Mouse (Mus musculus) forebrain, embryonic 13.5 days (tissue): Measurements from ENCODE around the gene Tmem219. TPM values are rescaled to one million over a fixed set of nuclear protein-coding genes. Genes with fewer than 3 reads are reported as not detected.
A peak's percentile ranks its signal among the peaks of the same experiment; 100 is the strongest.

Source experiments
- ATAC-seq: fragments of 200-750 bp; cut with Nextera tagmentation; 2 replicates; pipeline ENCODE4 v1.8.0; 2017
- H3K27ac ChIP-seq: fragments of 300-500 bp; sonication (generic); 2 replicates; pipeline ENCODE4 v1.5.1; 2015; ENCODE audit warnings: inconsistent platforms, mild to moderate bottlenecking, moderate library complexity
- H3K27me3 ChIP-seq: fragments of 300-500 bp; sonication (generic); 2 replicates; pipeline ENCODE4 v1.6.1; 2015; ENCODE audit warnings: mild to moderate bottlenecking, inconsistent platforms
- H3K36me3 ChIP-seq: fragments of 300-500 bp; sonication (generic); 2 replicates; pipeline ENCODE4 v1.6.1; 2015; ENCODE audit warnings: mild to moderate bottlenecking, inconsistent platforms; ENCODE audit not compliant: poor library complexity, severe bottlenecking
- H3K4me1 ChIP-seq: fragments of 300-500 bp; sonication (generic); 2 replicates; pipeline ENCODE4 v1.6.1; 2015; ENCODE audit warnings: inconsistent platforms
- H3K4me2 ChIP-seq: fragments of 300-500 bp; sonication (generic); 2 replicates; pipeline ENCODE4 v1.6.1; 2015; ENCODE audit warnings: inconsistent platforms, mild to moderate bottlenecking, moderate library complexity
- H3K4me3 ChIP-seq: fragments of 300-500 bp; sonication (generic); 2 replicates; pipeline ENCODE4 v1.5.1; 2015; ENCODE audit warnings: mild to moderate bottlenecking, inconsistent platforms
- H3K9ac ChIP-seq: fragments of 300-500 bp; sonication (generic); 2 replicates; pipeline ENCODE4 v1.6.1; 2015; ENCODE audit warnings: mild to moderate bottlenecking, inconsistent platforms
- H3K9me3 ChIP-seq: fragments of 300-500 bp; sonication (generic); replicated peaks from 2 replicates; pipeline ENCODE4 v1.6.1; 2016; ENCODE audit warnings: inconsistent platforms
- WGBS: fragments of 180-500 bp; shearing (Covaris S2); methylation state at CpG from one replicate; pipeline ENCODE4 v1.1.7; 2015; 5-methylcytosine and 5-hydroxymethylcytosine counted together
- polyA plus RNA-seq: library from polyadenylated mRNA; unstranded; fragments of >200 nt; fragmentation: Nextera tagmentation; extraction: Ambion mirVana; gene quantifications from 2 replicates; pipeline ENCODE4 v1.2.1, GENCODE M21; 2015

Gene Tmem219
- 30.5 and 35.3 TPM in 2 replicates for polyA plus RNA-seq

GRCm38 (mm10) chr7:126922624-126923060 lies at the start of gene Tmem219:
Gene Tmem219 (minus strand): TSS chr7:126922917.
- peak within 1 kb of the TSS; percentile 51 for H3K9ac ChIP-seq
- peak; percentile 58; the same call in 1 of the 2 replicates for ATAC-seq
- H3K4me3 ChIP-seq, result peak within 1 kb of the TSS; percentile 13

GRCm38 (mm10) chr7:126967361-126967760 lies 44.6 kb upstream of the Tmem219 start:
- no peak overlapping the region for H3K27ac ChIP-seq
- no peak overlapping the region for H3K4me3 ChIP-seq
- peaks cover 47% of the 10 kb centered on the region for H3K36me3 ChIP-seq
- no peaks in the 10 kb centered on the region for H3K4me1 ChIP-seq
- WGBS, result 71% methylated on average over 6 of the region's 6 CpGs
- ATAC-seq, result no peak
- H3K4me2 ChIP-seq, result no peak overlapping the region
- H3K9ac ChIP-seq, result no peak overlapping the region
- H3K27me3 ChIP-seq, result peaks cover 17% of the 10 kb centered on the region
- no peaks in the 10 kb centered on the region for H3K9me3 ChIP-seq

More at GRCm38 (mm10) chr7:126922624-126923060, at the start of gene Tmem219:
- H3K4me2 ChIP-seq, result peak within 1 kb of the TSS; percentile 36
- 12% methylated on average over 5 of the region's 5 CpGs for WGBS
- H3K27ac ChIP-seq, result peak within 1 kb of the TSS; percentile 70
- no peaks in the 10 kb centered on the region for H3K36me3 ChIP-seq
- H3K4me1 ChIP-seq, result peaks cover 12% of the 10 kb centered on the region
- no peaks in the 10 kb centered on the region for H3K9me3 ChIP-seq
- no peaks in the 10 kb centered on the region for H3K27me3 ChIP-seq

- Histone ChIP-seq H3K27ac (no peak overlapping the region), H3K9me3 (no peaks in the 10 kb centered on the region), H3K4me3 (no peak overlapping the region), H3K4me2 (no peak overlapping the region), H3K4me1 (no peaks in the 10 kb centered on the region), H3K9ac (no peak overlapping the region), H3K36me3 (peaks cover 61% of the 10 kb centered on the region), H3K27me3 (peaks cover 25% of the 10 kb centered on the region)
- 50% methylated on average over 3 of the region's 3 CpGs for WGBS
- ATAC-seq, result no peak
Measured at GRCm38 (mm10) chr7:126965568-126965967, 42.9 kb upstream of the Tmem219 start.

GRCm38 (mm10) chr7:126963548-126964286 lies 41.0 kb upstream of the Tmem219 start:
- H3K4me3 ChIP-seq, result no peak overlapping the region
- peaks cover 61% of the 10 kb centered on the region for H3K36me3 ChIP-seq
- ATAC-seq, result 0 out of 2 replicates have a peak, but pooled peaks have one; percentile 36
- H3K9ac ChIP-seq, result no peak overlapping the region
- H3K4me2 ChIP-seq, result no peak overlapping the region
- no peaks in the 10 kb centered on the region for H3K4me1 ChIP-seq
- 28% methylated on average over 19 of the region's 19 CpGs for WGBS
- peaks cover 25% of the 10 kb centered on the region for H3K27me3 ChIP-seq
- no peak overlapping the region for H3K27ac ChIP-seq
- H3K9me3 ChIP-seq, result no peaks in the 10 kb centered on the region

GRCm38 (mm10) chr7:126961965-126962364 lies 39.2 kb upstream of the Tmem219 start:
- Histone ChIP-seq H3K4me3 (no peak overlapping the region), H3K4me1 (no peaks in the 10 kb centered on the region), H3K4me2 (no peak overlapping the region), H3K9ac (no peak overlapping the region), H3K27me3 (peaks cover 25% of the 10 kb centered on the region), H3K36me3 (peaks cover 53% of the 10 kb centered on the region), H3K9me3 (no peaks in the 10 kb centered on the region), H3K27ac (no peak overlapping the region)
- ATAC-seq, result no peak
- 91% methylated on average over 4 of the region's 4 CpGs for WGBS

- 83% methylated on average over 5 of the region's 5 CpGs for WGBS
- Histone ChIP-seq H3K4me3 (no peak overlapping the region), H3K4me2 (no peak overlapping the region), H3K27me3 (peaks cover 25% of the 10 kb centered on the region), H3K9ac (no peak overlapping the region), H3K27ac (no peak overlapping the region), H3K36me3 (peaks cover 53% of the 10 kb centered on the region), H3K4me1 (no peaks in the 10 kb centered on the region), H3K9me3 (no peaks in the 10 kb centered on the region)
- ATAC-seq, result no peak
Measured at GRCm38 (mm10) chr7:126961095-126961494, 38.4 kb upstream of the Tmem219 start.

GRCm38 (mm10) chr7:126959780-126960179 lies 37.1 kb upstream of the Tmem219 start:
- Histone ChIP-seq H3K9me3 (no peaks in the 10 kb centered on the region), H3K36me3 (peaks cover 53% of the 10 kb centered on the region), H3K27ac (no peak overlapping the region), H3K4me1 (no peaks in the 10 kb centered on the region), H3K27me3 (peaks cover 25% of the 10 kb centered on the region), H3K4me3 (no peak overlapping the region), H3K4me2 (no peak overlapping the region), H3K9ac (no peak overlapping the region)
- ATAC-seq, result no peak
- WGBS, result 79% methylated on average over 9 of the region's 9 CpGs

- H3K9ac ChIP-seq, result no peak overlapping the region
- H3K36me3 ChIP-seq, result peaks cover 20% of the 10 kb centered on the region
- H3K27me3 ChIP-seq, result peaks cover 31% of the 10 kb centered on the region
- no peak overlapping the region for H3K4me2 ChIP-seq
- WGBS, result 81% methylated on average over 3 of the region's 3 CpGs
- H3K4me1 ChIP-seq, result peaks cover 29% of the 10 kb centered on the region
- H3K4me3 ChIP-seq, result no peak overlapping the region
- no peak overlapping the region for H3K27ac ChIP-seq
- ATAC-seq, result no peak
- no peaks in the 10 kb centered on the region for H3K9me3 ChIP-seq
Measured at GRCm38 (mm10) chr7:126955125-126955524, 32.4 kb upstream of the Tmem219 start.

- Histone ChIP-seq H3K27ac (no peak overlapping the region), H3K9ac (peak overlapping the region; percentile 37; the same call in 1 of the 2 replicates), H3K4me3 (peak overlapping the region; percentile 60), H3K4me2 (peak overlapping the region; percentile 98), H3K27me3 (peaks cover 35% of the 10 kb centered on the region), H3K36me3 (peaks cover 5% of the 10 kb centered on the region; the same call in 1 of the 2 replicates), H3K4me1 (peaks cover 47% of the 10 kb centered on the region), H3K9me3 (no peaks in the 10 kb centered on the region)
- WGBS, result 0% methylated on average over 8 of the region's 8 CpGs
- no peak for ATAC-seq
Measured at GRCm38 (mm10) chr7:126952646-126953045, 29.9 kb upstream of the Tmem219 start.

GRCm38 (mm10) chr7:126951741-126952140 lies 29.0 kb upstream of the Tmem219 start:
- H3K4me1 ChIP-seq, result peaks cover 47% of the 10 kb centered on the region
- H3K27me3 ChIP-seq, result peaks cover 35% of the 10 kb centered on the region
- WGBS, result 27% methylated on average over 4 of the region's 4 CpGs
- no peak for ATAC-seq
- H3K27ac ChIP-seq, result no peak overlapping the region
- no peaks in the 10 kb centered on the region for H3K9me3 ChIP-seq
- peak overlapping the region; percentile 98 for H3K4me2 ChIP-seq
- peak overlapping the region; percentile 60 for H3K4me3 ChIP-seq
- peaks cover 7% of the 10 kb centered on the region for H3K36me3 ChIP-seq
- peak overlapping the region; percentile 77 for H3K9ac ChIP-seq

- Histone ChIP-seq H3K27me3 (peaks cover 35% of the 10 kb centered on the region), H3K9ac (peak overlapping the region; percentile 77), H3K4me3 (peak overlapping the region; percentile 60), H3K9me3 (no peaks in the 10 kb centered on the region), H3K4me2 (peak overlapping the region; percentile 98), H3K4me1 (peaks cover 47% of the 10 kb centered on the region), H3K36me3 (peaks cover 7% of the 10 kb centered on the region; the same call in 1 of the 2 replicates), H3K27ac (peak overlapping the region; percentile 87; the same call in 1 of the 2 replicates)
- ATAC-seq, result no peak
- WGBS, result 5% methylated on average over 26 of the region's 26 CpGs
Measured at GRCm38 (mm10) chr7:126950647-126951615, 28.2 kb upstream of the Tmem219 start.
